Mouse (Mus musculus) stomach, postnatal 0 days (tissue): ENCODE results near the gene Ccdc153. TPM values are rescaled to one million over a fixed set of nuclear protein-coding genes. Genes with fewer than 3 reads are reported as not detected.

ENCODE experiments used
- ATAC-seq: fragments of 200-750 bp; cut with Nextera tagmentation; 2 replicates; pipeline ENCODE4 v1.8.0; 2017; ENCODE audit not compliant: low FRiP score, low TSS enrichment
- DNase-seq: peaks from one replicate; pipeline ENCODE4 v3.0.0-alpha.2; 2016; ENCODE audit warnings: low spot score
- H3K27ac ChIP-seq: fragments of 300-500 bp; sonication (generic); replicated peaks from 2 replicates; pipeline ENCODE4 v1.5.1; 2014; ENCODE audit warnings: mild to moderate bottlenecking, control low read depth
- H3K27me3 ChIP-seq: fragments of 300-500 bp; sonication (generic); 2 replicates; pipeline ENCODE4 v1.6.1; 2014; ENCODE audit warnings: low read length; ENCODE audit not compliant: control insufficient read depth, insufficient read depth
- H3K36me3 ChIP-seq: fragments of 300-500 bp; sonication (generic); 2 replicates; pipeline ENCODE4 v1.6.1; 2014; ENCODE audit warnings: low read length, mixed read lengths; ENCODE audit not compliant: control insufficient read depth, insufficient read depth
- H3K4me1 ChIP-seq: fragments of 300-500 bp; sonication (generic); replicated peaks from 2 replicates; pipeline ENCODE4 v1.6.1; 2014; ENCODE audit warnings: antibody characterized with exemption; ENCODE audit not compliant: control insufficient read depth, insufficient read depth
- H3K4me2 ChIP-seq: fragments of 300-500 bp; sonication (generic); replicated peaks from 2 replicates; pipeline ENCODE4 v1.6.1; 2014; ENCODE audit warnings: low read depth, mild to moderate bottlenecking, control low read depth, moderate library complexity
- H3K4me3 ChIP-seq: fragments of 300-500 bp; sonication (generic); 2 replicates; pipeline ENCODE4 v1.5.1; 2014; ENCODE audit warnings: low read depth, low read length, control low read depth
- H3K9ac ChIP-seq: fragments of 300-500 bp; sonication (generic); 2 replicates; pipeline ENCODE4 v1.6.1; 2014; ENCODE audit warnings: mild to moderate bottlenecking, low read length, control low read depth, mixed read lengths
- H3K9me3 ChIP-seq: fragments of 300-500 bp; sonication (generic); 2 replicates; pipeline ENCODE4 v1.6.1; 2016; ENCODE audit warnings: low read length; ENCODE audit not compliant: control insufficient read depth
- CTCF ChIP-seq: IDR thresholded peaks from 2 replicates; pipeline ENCODE4 v1.5.1; 2016; ENCODE audit warnings: antibody characterized with exemption, low read depth, mild to moderate bottlenecking, moderate library complexity
- EP300 ChIP-seq: optimal IDR thresholded peaks from 2 replicates; pipeline ENCODE3; 2016; ENCODE audit warnings: antibody characterized with exemption
- WGBS: fragments of 180-500 bp; shearing (Covaris S2); extraction: QIAGEN DNeasy Blood & Tissue Kit; methylation state at CpG from one replicate; pipeline ENCODE4 v1.1.7; 2014; 5-methylcytosine and 5-hydroxymethylcytosine counted together
- polyA plus RNA-seq: library from polyadenylated mRNA; unstranded; fragments of >200 nt; fragmentation: Nextera tagmentation; extraction: Ambion mirVana; gene quantifications from 2 replicates; pipeline ENCODE4 v1.2.1, GENCODE M21; 2015

The Ccdc153 gene
- polyA plus RNA-seq, 1 experiment from 2014 or later, result not detected

- H3K27ac ChIP-seq, result 0 out of 2 replicates have a peak within 1 kb of the TSS, but pooled peaks have one; percentile 18
- ATAC-seq (peak; percentile 38), DNase-seq (peak; percentile 35)
- peak within 1 kb of the TSS; percentile 61 for H3K4me3 ChIP-seq
- TF ChIP-seq EP300 (no peak), CTCF (no peak)
- H3K4me2 ChIP-seq, result peak within 1 kb of the TSS; percentile 83
- H3K36me3 ChIP-seq, result peaks cover 4% of the 10 kb centered on the region; the same call in 1 of the 2 replicates
- no peaks in the 10 kb centered on the region for H3K4me1 ChIP-seq
- H3K27me3 ChIP-seq, result no peaks in the 10 kb centered on the region
- no peaks in the 10 kb centered on the region for H3K9me3 ChIP-seq
- H3K9ac ChIP-seq, result peak within 1 kb of the TSS; percentile 63
- WGBS, result 1% methylated on average over 38 of the region's 38 CpGs
Observed at GRCm38 (mm10) chr9:44288076-44288958, 47.8 kb downstream of the Ccdc153 start, which contains the start of gene Abcg4. Gene Abcg4, minus strand, starts transcription at chr9:44288615.

DNA sequence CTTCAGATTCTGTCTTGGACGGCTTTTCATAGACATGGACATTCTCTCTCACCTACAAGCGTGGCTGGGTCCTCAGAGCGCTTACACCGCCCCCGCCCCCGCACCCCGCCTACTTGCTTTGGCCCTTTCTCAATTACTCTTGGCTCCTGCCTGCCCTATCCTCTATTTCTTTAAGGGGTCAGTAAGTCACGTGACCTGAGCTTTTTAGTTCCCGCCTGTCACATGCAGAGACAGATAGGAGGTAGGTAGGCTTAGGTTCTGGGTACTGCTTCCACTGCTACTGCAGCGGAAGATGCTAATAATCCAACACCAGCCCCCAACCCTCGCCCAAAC, 48.4 kb downstream of the Ccdc153 start:
- Histone ChIP-seq H3K36me3 (peaks cover 4% of the 10 kb centered on the region; the same call in 1 of the 2 replicates), H3K27ac (no peak overlapping the region), H3K4me1 (no peaks in the 10 kb centered on the region), H3K9ac (no peak overlapping the region), H3K9me3 (no peaks in the 10 kb centered on the region), H3K4me3 (no peak overlapping the region; the same call in 1 of the 2 replicates), H3K27me3 (no peaks in the 10 kb centered on the region), H3K4me2 (no peak overlapping the region)
- WGBS, result 18% methylated on average over 11 of the region's 11 CpGs
- no peak for ATAC-seq
- TF ChIP-seq CTCF, result no peak
- TF ChIP-seq EP300, result no peak
- no peak for DNase-seq

GRCm38 (mm10) chr9:44292490-44292889, 52.0 kb downstream of the Ccdc153 start:
- peak; percentile 67 for DNase-seq
- H3K36me3 ChIP-seq, result peaks cover 17% of the 10 kb centered on the region

More at GRCm38 (mm10) chr9:44292490-44292889, 52.0 kb downstream of the Ccdc153 start:
- TF ChIP-seq CTCF (peak; percentile 81), EP300 (no peak)
- no peak overlapping the region for H3K4me2 ChIP-seq
- H3K9ac ChIP-seq, result no peak overlapping the region
- 0 out of 2 replicates have a peak, but pooled peaks have one; percentile 45 for ATAC-seq
- no peaks in the 10 kb centered on the region for H3K4me1 ChIP-seq
- H3K4me3 ChIP-seq, result no peak overlapping the region
- no peaks in the 10 kb centered on the region for H3K9me3 ChIP-seq
- H3K27ac ChIP-seq, result no peak overlapping the region
- WGBS, result 63% methylated on average over 3 of the region's 3 CpGs
- no peaks in the 10 kb centered on the region for H3K27me3 ChIP-seq

Other genes with a start within 250 kb of the Ccdc153 start
- gene Thy1, start 197.3 kb upstream of the Ccdc153 start, polyA plus RNA-seq, result 4.2 and 4.5 TPM in 2 replicates
- gene Usp2, start 173.7 kb upstream of the Ccdc153 start, polyA plus RNA-seq, result 11.6 and 20.2 TPM in 2 replicates
- gene Mfrp, start 138.9 kb upstream of the Ccdc153 start, polyA plus RNA-seq, result not detected in 2 replicates
- gene C1qtnf5, start 133.4 kb upstream of the Ccdc153 start, polyA plus RNA-seq, result 5.3 and 6.5 TPM in 2 replicates
- 0.05 TPM in 1 of 2 replicates, not detected in the other for gene Gm49380, start 127.2 kb upstream of the Ccdc153 start, polyA plus RNA-seq
- gene Rnf26, start 127.2 kb upstream of the Ccdc153 start, polyA plus RNA-seq, result 22.0 and 22.2 TPM in 2 replicates
- 43.9 and 44.5 TPM in 2 replicates for gene Mcam, start 106.2 kb upstream of the Ccdc153 start, polyA plus RNA-seq
- 4.9 and 5.7 TPM in 2 replicates for gene Cbl, start 6.6 kb upstream of the Ccdc153 start, polyA plus RNA-seq
- 0.08 and 0.13 TPM in 2 replicates for gene Pdzd3, start 10.8 kb downstream of the Ccdc153 start, polyA plus RNA-seq
- gene Nlrx1, start 27.9 kb downstream of the Ccdc153 start, polyA plus RNA-seq, result 9.2 and 10.7 TPM in 2 replicates
- gene Abcg4, start 47.9 kb downstream of the Ccdc153 start, polyA plus RNA-seq, result 1.4 TPM in 2 replicates
- 8.9 and 9.4 TPM in 2 replicates for gene Hinfp, start 65.0 kb downstream of the Ccdc153 start, polyA plus RNA-seq
- 7.4 and 7.5 TPM in 2 replicates for gene C2cd2l, start 79.6 kb downstream of the Ccdc153 start, polyA plus RNA-seq
- 26.9 and 27.8 TPM in 2 replicates for gene Dpagt1, start 85.3 kb downstream of the Ccdc153 start, polyA plus RNA-seq
- gene H2afx, start 94.0 kb downstream of the Ccdc153 start, polyA plus RNA-seq, result 78.7 and 93.6 TPM in 2 replicates
- gene Hmbs, start 103.6 kb downstream of the Ccdc153 start, polyA plus RNA-seq, result 68.8 and 71.5 TPM in 2 replicates
- gene Vps11, start 121.0 kb downstream of the Ccdc153 start, polyA plus RNA-seq, result 15.8 and 18.2 TPM in 2 replicates
- gene Hyou1, start 138.8 kb downstream of the Ccdc153 start, polyA plus RNA-seq, result 18.0 and 18.5 TPM in 2 replicates
- gene Slc37a4, start 156.2 kb downstream of the Ccdc153 start, polyA plus RNA-seq, result 18.1 and 18.4 TPM in 2 replicates
- 2,137 and 2,228 TPM in 2 replicates for gene Rps25, start 166.5 kb downstream of the Ccdc153 start, polyA plus RNA-seq
- gene Trappc4, start 166.9 kb downstream of the Ccdc153 start, polyA plus RNA-seq, result 95.9 and 97.6 TPM in 2 replicates
- gene Ccdc84, start 177.9 kb downstream of the Ccdc153 start, polyA plus RNA-seq, result 16.4 and 16.6 TPM in 2 replicates
- gene Foxr1, start 200.5 kb downstream of the Ccdc153 start, polyA plus RNA-seq, result 0.05 TPM in 1 of 2 replicates, not detected in the other
- gene Upk2, start 214.3 kb downstream of the Ccdc153 start, polyA plus RNA-seq, result 5.4 and 7.0 TPM in 2 replicates
- 5.2 and 6.1 TPM in 2 replicates for gene Bcl9l, start 242.1 kb downstream of the Ccdc153 start, polyA plus RNA-seq